Mouse (Mus musculus) spleen, adult 2 months (tissue): ENCODE results near the gene Dxo.

Experiments used
- CTCF ChIP-seq: fragments of 200-500 bp; IDR thresholded peaks from 2 replicates; pipeline ENCODE4 v1.5.1; 2011; ENCODE audit warnings: mild to moderate bottlenecking, inconsistent platforms; ENCODE audit not compliant: insufficient read depth, insufficient read length, insufficient replicate concordance; ENCODE audit errors: extremely low read depth
- POLR2A ChIP-seq: fragments of 200-500 bp; IDR thresholded peaks from 2 replicates; pipeline ENCODE4 v1.6.1; 2011; ENCODE audit warnings: low read depth, low read length, inconsistent platforms

- TF ChIP-seq CTCF (no peak), POLR2A (no peak)
Measured at GRCm38 (mm10) chr17:34844884-34845283, 8.1 kb downstream of the Dxo start.
